Mouse (Mus musculus): ENCODE results near the gene Snta1.
A peak's percentile ranks its signal among the peaks of the same experiment; 100 is the strongest.

Snta1 gene

GRCm38 (mm10) chr2:154407643-154408445 is at the start of gene Snta1:
Snta1 (minus strand) TSS chr2:154408099.
- peak; percentile 91 for DNase-seq (ENCODE audit: extremely low read depth, insufficient read length, low spot score)

DNA sequence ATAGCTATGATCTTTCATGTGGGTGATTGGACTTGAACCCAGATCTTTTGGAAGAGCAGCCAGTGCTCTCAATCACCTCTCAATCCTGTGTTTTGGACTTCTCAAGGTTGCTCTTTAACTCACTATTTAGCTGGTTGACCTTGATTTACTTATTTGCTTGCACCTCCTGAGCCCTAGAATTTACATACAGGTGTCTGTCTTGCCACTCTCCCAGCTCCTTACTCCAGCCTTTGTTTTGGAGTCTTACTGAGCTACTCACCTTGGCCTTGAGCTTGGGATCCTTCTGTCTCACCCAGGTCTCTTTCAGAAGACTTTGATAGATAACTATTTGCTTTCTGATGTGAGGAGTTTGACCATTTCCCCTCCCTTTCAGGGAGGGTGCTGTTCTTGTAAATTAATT is 48.7 kb upstream of the Snta1 start:
- DNase-seq (ENCODE audit: extremely low read depth, insufficient read length, low spot score) = no peak

DNA sequence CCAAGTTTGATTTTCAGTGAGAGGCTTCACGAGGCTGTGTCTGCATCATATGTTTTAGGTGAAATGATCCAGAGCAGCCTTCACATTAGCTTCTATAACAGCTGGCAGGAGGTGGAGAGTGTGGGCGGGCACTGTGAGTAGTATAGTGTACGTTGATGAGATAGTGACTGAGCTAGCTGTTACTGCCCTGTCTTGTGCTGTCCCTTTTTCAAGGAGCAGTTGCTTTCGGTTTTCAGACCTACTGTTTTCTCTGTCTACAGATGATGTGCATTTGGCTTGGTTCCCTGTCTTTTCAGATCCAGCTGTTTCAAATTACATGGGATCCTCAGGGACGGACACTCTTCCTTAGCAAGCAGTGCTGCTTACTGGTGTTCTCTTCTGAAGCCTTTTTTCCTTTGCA is 47.9 kb upstream of the Snta1 start:
- no peak for DNase-seq (ENCODE audit: extremely low read depth, insufficient read length, low spot score)

- DNase-seq (ENCODE audit: extremely low read depth, insufficient read length, low spot score) = no peak
Measured at GRCm38 (mm10) chr2:154454605-154455004, 46.7 kb upstream of the Snta1 start.

DNA sequence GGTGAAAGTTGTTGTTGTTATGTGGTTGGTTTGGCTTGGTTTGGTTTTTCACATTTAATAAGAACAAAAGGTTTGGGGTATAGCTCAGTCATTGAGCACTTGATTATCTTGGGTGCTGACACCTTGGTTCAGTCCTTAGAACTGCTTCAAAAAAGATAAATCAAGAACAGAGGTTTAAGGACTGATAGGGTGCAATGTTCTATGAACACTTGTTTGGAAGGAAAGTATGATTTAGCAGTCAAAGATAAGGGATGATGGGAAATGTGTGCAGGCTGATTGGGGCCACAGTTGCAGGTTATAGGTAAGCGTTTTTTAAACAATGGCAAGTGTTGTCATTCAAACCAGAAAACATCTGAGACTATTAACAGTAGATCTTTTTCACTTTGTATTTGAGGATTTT is 46.2 kb upstream of the Snta1 start:
- DNase-seq (ENCODE audit: extremely low read depth, insufficient read length, low spot score) = no peak

DNA sequence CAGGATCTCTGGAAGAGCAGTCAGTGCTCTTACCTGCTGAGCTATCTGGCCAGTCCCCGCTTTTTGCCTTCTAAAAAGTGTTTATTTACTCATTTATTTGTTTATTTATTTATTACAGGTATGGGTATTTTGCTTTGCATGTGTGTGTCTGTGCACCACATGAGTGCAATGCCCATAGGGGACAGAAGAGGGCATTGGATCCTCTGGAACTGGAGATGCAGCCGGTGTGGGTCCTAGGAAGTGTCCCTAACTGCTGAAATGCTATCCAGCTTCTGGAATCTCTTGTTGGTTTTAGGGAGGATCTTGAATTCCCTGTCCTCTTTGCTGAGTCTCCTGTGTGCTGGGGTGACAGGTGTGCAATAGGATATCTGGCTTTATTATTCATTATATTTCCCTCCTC is 45.1 kb upstream of the Snta1 start:
- DNase-seq (ENCODE audit: extremely low read depth, insufficient read length, low spot score) = no peak

GRCm38 (mm10) chr2:154448633-154449032 is 40.7 kb upstream of the Snta1 start:
- DNase-seq (ENCODE audit: extremely low read depth, insufficient read length, low spot score) = no peak

DNA sequence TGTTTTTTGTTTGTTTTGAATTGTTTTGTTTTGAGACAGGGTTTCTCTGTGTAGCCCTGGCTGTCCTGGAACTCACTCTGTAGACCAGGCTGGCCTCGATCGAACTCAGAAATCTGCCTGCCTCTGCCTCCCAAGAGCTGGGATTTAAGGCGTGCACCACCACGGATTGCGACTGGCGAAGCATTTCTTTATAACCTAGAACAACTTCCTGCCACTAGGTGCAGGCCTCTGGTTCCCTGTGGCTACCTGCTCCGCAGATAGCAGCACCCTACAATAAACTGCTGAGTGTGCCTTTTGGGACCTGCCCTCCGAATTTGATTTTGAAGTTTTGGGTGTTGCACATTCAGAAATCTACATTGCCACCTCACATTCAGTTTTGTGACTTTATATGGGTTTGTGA is 39.9 kb upstream of the Snta1 start:
- no peak for DNase-seq (ENCODE audit: extremely low read depth, insufficient read length, low spot score)

GRCm38 (mm10) chr2:154440453-154440852 is 32.6 kb upstream of the Snta1 start:
- no peak for DNase-seq (ENCODE audit: extremely low read depth, insufficient read length, low spot score)

DNA sequence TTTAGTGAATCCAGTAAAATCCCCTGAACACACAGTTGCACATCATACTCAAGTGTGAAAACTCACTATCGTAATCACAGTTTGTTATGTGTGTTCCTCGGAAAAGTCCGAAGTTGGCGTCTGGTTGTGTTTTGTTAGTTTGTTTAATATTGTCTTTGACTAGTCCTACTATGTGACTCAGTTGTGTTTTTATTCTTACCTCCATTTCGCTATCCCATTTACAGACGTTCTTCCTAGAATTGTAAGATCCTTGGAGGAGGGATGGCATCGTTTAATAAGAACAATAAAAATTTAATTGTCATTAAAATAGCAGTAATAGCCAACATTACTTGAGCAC is 29.3 kb upstream of the Snta1 start:
- no peak for DNase-seq (ENCODE audit: extremely low read depth, insufficient read length, low spot score)

GRCm38 (mm10) chr2:154436458-154437190 is 28.7 kb upstream of the Snta1 start, which contains the start of gene Cbfa2t2:
Cbfa2t2 (plus strand) TSS chr2:154436481.
- peak; percentile 82 for DNase-seq (ENCODE audit: extremely low read depth, insufficient read length, low spot score)

DNA sequence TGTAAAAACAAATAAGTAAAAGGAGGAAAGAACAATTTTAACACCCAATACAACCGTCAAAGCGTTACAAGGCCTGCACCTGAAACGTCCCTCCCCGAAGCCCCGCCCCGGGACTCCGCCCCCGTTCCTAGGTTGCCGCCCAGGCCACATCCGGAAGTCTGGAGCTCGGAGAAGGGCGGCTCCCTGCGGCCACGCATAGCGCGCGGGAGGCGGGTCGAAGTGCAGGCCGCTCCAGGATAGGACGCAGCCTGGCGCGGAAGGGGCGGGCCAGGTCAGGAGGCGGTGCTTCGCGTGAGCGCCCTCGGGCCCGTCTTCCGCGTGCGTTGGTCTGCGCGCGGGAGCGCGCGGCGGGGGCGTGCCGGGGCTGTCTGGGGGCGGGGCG is 28.2 kb upstream of the Snta1 start:
- peak; percentile 96 for DNase-seq (ENCODE audit: extremely low read depth, insufficient read length, low spot score)

- DNase-seq (ENCODE audit: extremely low read depth, insufficient read length, low spot score) = no peak
Measured at GRCm38 (mm10) chr2:154434690-154435089, 26.8 kb upstream of the Snta1 start.

DNA sequence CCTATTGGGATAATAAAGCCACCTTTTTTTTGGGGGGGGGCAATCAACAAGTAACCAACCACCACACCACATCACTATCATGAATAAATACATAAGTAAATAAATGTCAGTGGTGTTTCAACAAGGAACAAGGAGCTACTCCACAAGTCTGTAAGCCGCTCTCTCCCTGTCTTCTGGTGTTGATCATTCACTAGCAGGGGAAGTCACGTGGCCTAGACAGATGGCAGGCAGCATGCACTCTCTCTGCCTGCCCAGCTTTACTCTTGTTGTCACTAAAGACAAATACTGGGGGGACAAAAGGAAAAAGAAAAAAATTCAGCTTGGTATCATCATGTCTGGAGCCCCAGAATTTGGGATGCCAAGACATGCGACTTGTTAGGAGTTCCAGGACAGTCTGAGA is 25.5 kb upstream of the Snta1 start:
- DNase-seq (ENCODE audit: extremely low read depth, insufficient read length, low spot score) = no peak

DNA sequence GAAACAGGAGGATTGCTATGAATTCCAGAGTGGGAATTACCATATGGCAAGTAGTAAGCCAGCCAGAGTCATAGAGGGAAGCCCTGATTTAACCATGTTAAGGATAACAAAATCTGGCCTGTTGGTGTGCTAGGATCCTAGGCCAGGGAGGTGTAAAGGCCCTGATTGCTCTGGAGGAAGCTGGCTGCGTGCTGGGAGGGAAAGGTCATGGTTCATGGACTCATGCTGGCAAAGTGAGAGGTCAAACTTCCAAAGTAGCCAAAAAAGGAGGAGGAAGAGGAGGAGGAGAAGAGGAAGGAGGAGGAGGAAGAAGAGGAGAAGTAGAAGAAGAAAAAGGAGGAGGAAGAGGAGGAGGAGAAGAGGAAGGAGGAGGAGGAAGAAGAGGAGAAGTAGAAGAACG is 24.8 kb upstream of the Snta1 start:
- no peak for DNase-seq (ENCODE audit: extremely low read depth, insufficient read length, low spot score)

DNA sequence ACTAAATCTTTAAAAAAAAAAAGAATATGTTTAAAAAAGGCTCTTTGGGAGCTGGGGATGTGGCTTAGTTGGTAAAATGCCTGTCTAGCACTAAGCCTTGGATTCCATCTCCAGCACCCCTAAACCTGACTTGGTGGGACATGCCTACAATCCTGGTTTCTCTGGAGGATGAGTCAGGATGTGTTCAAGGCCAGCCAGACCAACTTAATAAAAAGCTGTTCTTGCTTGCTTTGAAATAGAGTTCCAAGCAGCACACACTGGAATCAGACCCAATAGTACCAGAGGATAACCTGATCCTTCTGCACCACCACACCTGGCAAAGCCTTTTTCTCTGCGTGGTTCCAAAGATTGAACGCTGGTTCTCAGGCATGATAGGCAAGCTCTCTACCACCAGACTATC is 22.7 kb upstream of the Snta1 start:
- DNase-seq (ENCODE audit: extremely low read depth, insufficient read length, low spot score) = no peak

DNA sequence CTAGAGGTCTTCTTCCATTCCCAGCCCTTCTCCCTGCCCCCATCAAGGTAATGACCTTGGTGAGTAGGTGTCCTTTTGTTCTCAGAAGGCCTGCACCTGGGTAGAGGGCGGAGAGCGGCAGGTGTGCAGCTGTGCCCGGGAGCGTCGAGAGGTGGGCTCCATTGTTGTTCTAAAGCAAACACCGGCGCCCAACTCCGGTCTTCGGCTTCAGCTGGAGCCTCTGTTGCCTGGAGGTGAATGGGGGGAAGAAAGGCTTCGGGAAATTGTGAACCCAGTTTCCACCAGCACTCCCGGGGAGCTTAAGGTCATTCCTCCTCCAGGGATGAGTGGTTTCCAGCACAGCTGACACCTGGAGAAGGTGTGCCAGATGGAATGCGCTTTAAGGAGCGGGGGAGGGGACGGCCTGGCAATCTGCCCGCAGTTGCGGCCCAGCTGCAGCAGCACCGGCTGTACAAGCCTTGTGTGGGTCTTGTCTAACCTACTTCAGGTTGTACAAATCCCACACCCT is 20.0 kb upstream of the Snta1 start:
- DNase-seq (ENCODE audit: extremely low read depth, insufficient read length, low spot score) = peak; percentile 15

DNA sequence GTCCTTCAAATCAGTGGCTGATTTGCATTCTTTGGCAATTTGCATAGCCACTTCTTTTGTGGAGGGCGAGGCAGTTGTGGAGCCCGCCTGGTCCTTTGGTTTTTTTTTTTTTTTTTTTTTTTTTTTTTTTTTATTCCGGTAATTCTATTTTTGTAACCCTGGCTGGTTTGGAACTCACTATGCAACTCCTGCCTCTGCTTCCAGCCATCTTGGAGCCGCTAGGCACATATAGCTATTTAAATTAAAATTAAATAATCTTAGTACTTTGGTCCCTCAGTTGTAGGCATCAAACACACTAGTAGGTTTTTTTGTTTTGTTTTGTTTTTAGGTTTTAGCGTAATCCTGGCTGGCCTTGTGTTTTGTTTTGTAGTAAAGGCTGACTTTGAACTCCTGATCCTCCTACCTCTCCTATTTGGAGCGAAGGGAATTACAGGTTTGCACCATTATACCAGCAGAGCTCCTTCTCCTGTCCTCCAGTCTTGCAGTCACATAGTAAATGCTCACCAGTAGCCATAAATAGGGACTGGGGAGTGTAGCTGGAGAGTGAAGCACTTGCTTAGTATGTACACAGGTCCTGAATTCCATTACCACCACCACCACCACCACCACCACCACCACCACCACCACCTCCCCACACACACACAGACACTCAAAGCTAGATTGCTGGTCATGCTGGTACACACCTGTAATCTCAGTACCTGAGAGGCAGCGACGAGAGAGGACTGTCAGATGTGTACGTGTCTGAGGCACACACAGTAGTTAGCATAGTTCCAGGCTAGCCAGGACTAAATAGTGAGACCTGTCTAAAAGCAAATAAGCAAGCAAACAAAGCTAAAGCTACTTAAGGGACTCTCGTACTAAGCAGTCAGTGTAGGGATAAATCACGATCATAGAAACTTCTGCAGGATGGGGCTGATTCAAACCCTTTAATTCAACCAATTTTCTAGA is 19.3 kb upstream of the Snta1 start:
- no peak for DNase-seq (ENCODE audit: extremely low read depth, insufficient read length, low spot score)

- no peak for DNase-seq (ENCODE audit: extremely low read depth, insufficient read length, low spot score)
Measured at GRCm38 (mm10) chr2:154426188-154426904, 18.4 kb upstream of the Snta1 start.

- no peak for DNase-seq (ENCODE audit: extremely low read depth, insufficient read length, low spot score)
Measured at GRCm38 (mm10) chr2:154425522-154425921, 17.6 kb upstream of the Snta1 start.

All from 3134 (cell line).